Mouse (Mus musculus) myocyte (in vitro differentiated cells): ENCODE measurements around the gene Prcd. TPM values are rescaled to one million over a fixed set of nuclear protein-coding genes. Genes with fewer than 3 reads are reported as not detected.

ENCODE experiments used
- H3K27me3 ChIP-seq: one replicate; pipeline ENCODE4 v1.6.1; 2011; ENCODE audit not compliant: control insufficient read depth, insufficient read depth, insufficient read length
- H3K36me3 ChIP-seq: one replicate; pipeline ENCODE4 v1.6.1; 2011; ENCODE audit not compliant: control insufficient read depth, insufficient read depth
- H3K4me2 ChIP-seq: one replicate; pipeline ENCODE4 v1.6.1; 2011; ENCODE audit warnings: low read depth, control low read depth
- H3K4me3 ChIP-seq: one replicate; pipeline ENCODE4 v1.5.1; 2011; ENCODE audit warnings: mild to moderate bottlenecking, control low read depth, moderate library complexity
- H3K79me2 ChIP-seq: one replicate; pipeline ENCODE4 v1.6.1; 2011; ENCODE audit not compliant: control insufficient read depth, insufficient read depth
- H3ac ChIP-seq: one replicate; pipeline ENCODE4 v1.6.1; 2011; ENCODE audit not compliant: control insufficient read depth, insufficient read length
- CEBPB ChIP-seq: IDR thresholded peaks from 2 replicates; pipeline ENCODE4 v1.6.1; 2011; ENCODE audit warnings: mild to moderate bottlenecking, moderate library complexity; ENCODE audit not compliant: poor library complexity, insufficient read depth, severe bottlenecking
- E2F4 ChIP-seq: IDR thresholded peaks from one replicate; pipeline ENCODE4 v1.6.1; 2011; ENCODE audit warnings: mild to moderate bottlenecking, control low read depth, moderate library complexity; ENCODE audit not compliant: insufficient read depth
- MAX ChIP-seq: IDR thresholded peaks from one replicate; pipeline ENCODE4 v1.6.1; 2011; ENCODE audit warnings: low read depth, mild to moderate bottlenecking, control low read depth
- MYOD1 ChIP-seq, 3 experiments: IDR thresholded peaks; one replicate each; pipeline ENCODE4 v1.6.1; 2011; ENCODE audit warnings: control low read depth in 2 of 3, low read depth in 2 of 3, mild to moderate bottlenecking in 2 of 3, moderate library complexity in 1 of 3; ENCODE audit not compliant: insufficient read length in 2 of 3, control insufficient read depth in 1 of 3
- MYOG ChIP-seq, 3 experiments: IDR thresholded peaks; one replicate each; pipeline ENCODE4 v1.6.1; 2011; ENCODE audit warnings: control low read depth in 2 of 3, low read depth in 2 of 3, mild to moderate bottlenecking in 2 of 3; ENCODE audit not compliant: insufficient read length in 2 of 3, control insufficient read depth in 1 of 3, insufficient read depth in 1 of 3
- POLR2A ChIP-seq: IDR thresholded peaks from one replicate; pipeline ENCODE4 v1.6.1; 2011; ENCODE audit warnings: low read depth, mild to moderate bottlenecking, control low read depth, moderate library complexity; ENCODE audit not compliant: insufficient read length
- POLR2AphosphoS2 ChIP-seq: IDR thresholded peaks from one replicate; pipeline ENCODE4 v1.6.1; 2011; ENCODE audit warnings: low read depth, control low read depth; ENCODE audit not compliant: insufficient read length
- REST ChIP-seq: IDR thresholded peaks from one replicate; pipeline ENCODE4 v1.6.1; 2011; ENCODE audit warnings: mild to moderate bottlenecking, control low read depth, moderate library complexity; ENCODE audit not compliant: insufficient read depth, insufficient read length
- SRF ChIP-seq: IDR thresholded peaks from one replicate; pipeline ENCODE4 v1.6.1; 2011; ENCODE audit warnings: low read depth; ENCODE audit not compliant: control insufficient read depth, insufficient read length
- TCF12 ChIP-seq: IDR thresholded peaks from one replicate; pipeline ENCODE4 v1.6.1; 2011; ENCODE audit warnings: mild to moderate bottlenecking, control low read depth; ENCODE audit not compliant: poor library complexity, insufficient read depth, severe bottlenecking
- TCF3 ChIP-seq: IDR thresholded peaks from one replicate; pipeline ENCODE4 v1.6.1; 2011; ENCODE audit warnings: low read depth, control low read depth; ENCODE audit not compliant: insufficient read length
- USF1 ChIP-seq: IDR thresholded peaks from one replicate; pipeline ENCODE4 v1.6.1; 2011; ENCODE audit warnings: low read depth, mild to moderate bottlenecking, control low read depth, moderate library complexity
- polyA plus RNA-seq: library from polyadenylated mRNA; unstranded; fragments of >200 nt; fragmentation: generic; extraction: Trizol; gene quantifications from one replicate; pipeline ENCODE4 v1.2.1, GENCODE M21; 2012; ENCODE audit warnings: missing spikeins

The Prcd gene
- polyA plus RNA-seq, 1 experiment = 0.74 TPM

DNA sequence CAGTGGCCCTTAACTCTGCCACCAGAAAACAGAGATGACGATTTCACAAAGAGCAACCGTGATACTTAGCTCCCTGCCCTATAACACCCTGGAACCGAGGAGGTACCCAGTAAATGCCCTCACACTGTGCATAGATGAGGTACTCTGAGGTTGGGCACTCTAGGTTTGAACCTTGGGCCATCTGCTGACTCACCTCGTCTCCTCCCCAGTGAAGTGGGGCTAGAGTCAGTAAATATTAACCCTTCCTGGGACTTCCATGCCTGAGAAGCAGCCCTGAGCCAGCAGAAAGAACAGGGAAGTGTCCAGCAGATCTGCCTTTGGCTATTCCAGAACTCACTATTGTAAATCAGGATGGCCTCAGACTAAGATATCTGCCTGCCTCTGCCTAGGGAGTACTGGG is 30.4 kb downstream of the Prcd start:
- no peak overlapping the region for H3K4me3 ChIP-seq
- no peaks in the 10 kb centered on the region for H3K27me3 ChIP-seq
- peaks cover 12% of the 10 kb centered on the region for H3K36me3 ChIP-seq
- TF ChIP-seq REST (no peak), POLR2AphosphoS2 (no peak), MAX (no peak), SRF (no peak), USF1 (no peak), MYOD1 (IDR thresholded peaks at IDR 0.05; ENCODE audit: control insufficient read depth in 1 of 3, insufficient read length in 2 of 3, low read depth in 2 of 3) (no peak), TCF3 (no peak), TCF12 (no peak), MYOG (IDR thresholded peaks at IDR 0.05; ENCODE audit: control insufficient read depth in 1 of 3, insufficient read depth in 1 of 3, insufficient read length in 2 of 3, low read depth in 2 of 3) (no peak), POLR2A (no peak), E2F4 (no peak), CEBPB (no peak)
- H3ac ChIP-seq = no peak overlapping the region
- no peak overlapping the region for H3K4me2 ChIP-seq
- no peaks in the 10 kb centered on the region for H3K79me2 ChIP-seq

DNA sequence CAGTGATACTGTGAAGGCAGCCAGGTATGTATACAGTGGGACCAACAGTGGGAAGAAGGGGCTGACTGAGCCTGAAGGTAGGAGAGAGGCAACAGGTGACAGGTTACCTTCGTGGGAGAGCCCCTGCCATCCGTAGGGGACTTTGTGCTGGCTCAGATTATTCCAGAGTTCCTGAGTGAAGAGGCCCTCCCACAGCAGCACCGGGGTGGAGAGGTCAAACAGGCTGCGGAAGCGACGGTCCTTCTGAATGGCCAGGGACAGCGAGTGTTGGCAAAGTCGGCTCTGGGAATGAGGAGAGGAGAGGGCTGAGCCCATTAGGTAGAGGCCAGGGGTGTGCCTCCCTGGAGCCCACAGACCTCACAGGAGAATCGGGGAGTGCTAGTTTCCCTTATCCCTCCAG is 32.4 kb downstream of the Prcd start:
- TF ChIP-seq POLR2A = no peak
- no peak for TF ChIP-seq REST
- no peak for TF ChIP-seq MYOG (IDR thresholded peaks at IDR 0.05; ENCODE audit: control insufficient read depth in 1 of 3, insufficient read depth in 1 of 3, insufficient read length in 2 of 3, low read depth in 2 of 3)
- TF ChIP-seq E2F4 = no peak
- no peak for TF ChIP-seq TCF12
- TF ChIP-seq TCF3 = no peak
- TF ChIP-seq MYOD1 (IDR thresholded peaks at IDR 0.05; ENCODE audit: control insufficient read depth in 1 of 3, insufficient read length in 2 of 3, low read depth in 2 of 3) = no peak
- no peak for TF ChIP-seq USF1
- no peak for TF ChIP-seq CEBPB
- Histone ChIP-seq H3K36me3 (peaks cover 10% of the 10 kb centered on the region), H3K4me3 (no peak overlapping the region), H3K4me2 (no peak overlapping the region), H3K27me3 (no peaks in the 10 kb centered on the region), H3ac (no peak overlapping the region), H3K79me2 (no peaks in the 10 kb centered on the region)

GRCm38 (mm10) chr11:116687897-116688296 is 34.6 kb downstream of the Prcd start:
- no peak overlapping the region for H3ac ChIP-seq
- peaks cover 6% of the 10 kb centered on the region for H3K36me3 ChIP-seq
- no peaks in the 10 kb centered on the region for H3K79me2 ChIP-seq
- no peak overlapping the region for H3K4me2 ChIP-seq
- no peak overlapping the region for H3K4me3 ChIP-seq
- H3K27me3 ChIP-seq = no peaks in the 10 kb centered on the region
- no peak for TF ChIP-seq POLR2AphosphoS2
- no peak for TF ChIP-seq MAX
- TF ChIP-seq POLR2A = no peak
- no peak for TF ChIP-seq TCF3
- TF ChIP-seq CEBPB = no peak
- no peak for TF ChIP-seq TCF12
- TF ChIP-seq MYOG (IDR thresholded peaks at IDR 0.05; ENCODE audit: control insufficient read depth in 1 of 3, insufficient read depth in 1 of 3, insufficient read length in 2 of 3, low read depth in 2 of 3) = no peak
- TF ChIP-seq MYOD1 (IDR thresholded peaks at IDR 0.05; ENCODE audit: control insufficient read depth in 1 of 3, insufficient read length in 2 of 3, low read depth in 2 of 3) = no peak
- TF ChIP-seq SRF = no peak
- no peak for TF ChIP-seq REST
- TF ChIP-seq USF1 = no peak
- no peak for TF ChIP-seq E2F4

- Histone ChIP-seq H3K36me3 (peaks cover 8% of the 10 kb centered on the region), H3K4me2 (no peak overlapping the region), H3K4me3 (no peak overlapping the region), H3ac (no peak overlapping the region), H3K27me3 (no peaks in the 10 kb centered on the region), H3K79me2 (no peaks in the 10 kb centered on the region)
- no peak for TF ChIP-seq MYOD1 (IDR thresholded peaks at IDR 0.05; ENCODE audit: control insufficient read depth in 1 of 3, insufficient read length in 2 of 3, low read depth in 2 of 3)
- no peak for TF ChIP-seq E2F4
- TF ChIP-seq MAX = no peak
- no peak for TF ChIP-seq USF1
- TF ChIP-seq MYOG (IDR thresholded peaks at IDR 0.05; ENCODE audit: control insufficient read depth in 1 of 3, insufficient read depth in 1 of 3, insufficient read length in 2 of 3, low read depth in 2 of 3) = no peak
- no peak for TF ChIP-seq TCF12
- TF ChIP-seq TCF3 = no peak
- TF ChIP-seq REST = no peak
- TF ChIP-seq POLR2AphosphoS2 = no peak
- TF ChIP-seq SRF = no peak
- no peak for TF ChIP-seq CEBPB
- TF ChIP-seq POLR2A = no peak
Measured at GRCm38 (mm10) chr11:116689622-116690021, 36.3 kb downstream of the Prcd start.
